Mouse (Mus musculus): ENCODE measurements around the gene Tbx1.

- TF ChIP-seq POLR2A (IDR thresholded peaks at IDR 0.05; ENCODE audit: control insufficient read depth in 1 of 2, insufficient read depth in 1 of 2, low read depth in 1 of 2, low read length in 2 of 2, poor library complexity in 1 of 2): no peak
- TF ChIP-seq MEF2A (IDR thresholded peaks at IDR 0.05; ENCODE audit: extremely low read depth, insufficient replicate concordance, low read depth, low read length, poor library complexity, severe bottlenecking): no peak
- TF ChIP-seq ZMIZ1 (IDR thresholded peaks at IDR 0.05; ENCODE audit: low read depth, low read length): no peak
- TF ChIP-seq CTCF (IDR thresholded peaks at IDR 0.05 in 2 of 3, conservative IDR thresholded peaks at IDR 0.05 in 1 of 3; ENCODE audit: control insufficient read depth in 1 of 3, insufficient read depth in 1 of 3, low read depth in 2 of 3, low read length in 3 of 3, poor library complexity in 1 of 3, severe bottlenecking in 1 of 3): no peak
- TF ChIP-seq UBTF (IDR thresholded peaks at IDR 0.05; ENCODE audit: borderline replicate concordance, insufficient read depth, low read depth, low read length): no peak
- no peak for TF ChIP-seq ZNF384 (IDR thresholded peaks at IDR 0.05; ENCODE audit: low read depth, low read length)
- no peak for TF ChIP-seq USF2 (IDR thresholded peaks at IDR 0.05; ENCODE audit: borderline replicate concordance in 1 of 2, insufficient read depth in 1 of 2, low read depth in 1 of 2, low read length in 2 of 2)
- no peak for TF ChIP-seq MYC (IDR thresholded peaks at IDR 0.05; ENCODE audit: low read depth, low read length)
- TF ChIP-seq ZC3H11A (IDR thresholded peaks at IDR 0.05; ENCODE audit: low read depth, low read length): no peak
- no peak for TF ChIP-seq POLR2AphosphoS2 (IDR thresholded peaks at IDR 0.05; ENCODE audit: low read length)
These were observed 47.9 kb upstream of the Tbx1 start for GRCm38 (mm10) chr16:18638396-18638795.
